Mouse (Mus musculus) gastrocnemius, adult 18-20 months (tissue): ENCODE results near the gene Gm10837. TPM values are rescaled to one million over a fixed set of nuclear protein-coding genes. Genes with fewer than 3 reads are reported as not detected.
"Not testable (repeated sequence)": the region's sequence is repeated elsewhere in the genome, so short reads cannot be mapped to it uniquely, and the experiment has no call there.

ENCODE experiments used
- DNase-seq: peaks from one replicate; pipeline ENCODE4 v3.0.0; 2021; ENCODE audit warnings: low spot score
- long read RNA-seq, 2 experiments: library from polyadenylated mRNA; stranded (forward); transcript quantifications; one replicate each; pipeline ENCODE4 v2.0.0; 2021
- total RNA-seq, 2 experiments: library from RNA; stranded (reverse); gene quantifications; 2 replicates each; pipeline ENCODE4 v1.2.3; 2021

Gene Gm10837
- total RNA-seq = not detected
- long read RNA-seq, experiment 1 = 0 reads
- long read RNA-seq, experiment 2 = 0 reads

DNA sequence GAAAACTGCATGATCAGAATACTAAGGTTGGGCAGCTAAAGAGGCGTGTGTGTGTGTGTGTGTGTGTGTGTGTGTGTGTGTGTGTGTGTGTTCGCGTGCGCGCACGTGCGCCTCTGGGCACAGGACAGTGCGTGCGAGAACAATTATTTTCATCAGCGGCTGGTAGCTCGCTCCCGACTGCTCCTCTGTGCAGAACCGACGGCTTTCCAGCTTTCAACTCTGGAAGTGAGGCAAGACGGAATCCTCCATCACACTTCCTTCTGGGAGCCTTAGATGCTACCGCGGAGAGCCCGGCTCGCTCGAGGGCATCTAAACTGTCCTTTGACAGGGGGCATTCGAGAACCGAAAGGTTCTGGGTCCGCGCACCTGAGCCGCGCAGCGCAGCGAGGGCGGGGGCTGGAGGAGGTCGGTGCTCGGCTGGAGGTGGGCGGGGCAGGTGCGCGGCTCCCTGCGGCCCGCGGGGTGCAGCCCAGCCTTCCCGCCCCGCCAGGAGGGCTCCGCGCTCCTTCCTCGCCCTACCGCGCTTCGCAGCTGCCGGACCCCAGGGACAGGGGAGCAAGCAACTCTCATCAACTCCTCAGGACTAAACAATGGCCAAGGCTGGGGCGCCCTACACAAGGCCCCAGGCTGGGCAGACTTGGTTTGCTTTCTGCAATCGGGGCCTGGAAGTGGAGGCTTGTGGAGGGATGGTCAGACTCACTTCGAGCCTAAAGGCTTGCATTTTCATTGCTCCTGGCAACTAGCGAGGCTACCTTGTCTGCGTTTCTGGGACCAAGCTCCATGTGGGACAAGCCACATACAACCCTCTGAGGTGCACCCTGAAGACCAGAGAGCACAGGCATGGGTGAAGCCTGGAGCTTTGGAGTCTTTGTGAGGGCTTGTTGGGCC is at the start of gene Gm10837:
Gene Gm10837, plus strand, starts transcription at position 146 of the 888 bp plus-strand sequence.
- DNase-seq = no peak

DNA sequence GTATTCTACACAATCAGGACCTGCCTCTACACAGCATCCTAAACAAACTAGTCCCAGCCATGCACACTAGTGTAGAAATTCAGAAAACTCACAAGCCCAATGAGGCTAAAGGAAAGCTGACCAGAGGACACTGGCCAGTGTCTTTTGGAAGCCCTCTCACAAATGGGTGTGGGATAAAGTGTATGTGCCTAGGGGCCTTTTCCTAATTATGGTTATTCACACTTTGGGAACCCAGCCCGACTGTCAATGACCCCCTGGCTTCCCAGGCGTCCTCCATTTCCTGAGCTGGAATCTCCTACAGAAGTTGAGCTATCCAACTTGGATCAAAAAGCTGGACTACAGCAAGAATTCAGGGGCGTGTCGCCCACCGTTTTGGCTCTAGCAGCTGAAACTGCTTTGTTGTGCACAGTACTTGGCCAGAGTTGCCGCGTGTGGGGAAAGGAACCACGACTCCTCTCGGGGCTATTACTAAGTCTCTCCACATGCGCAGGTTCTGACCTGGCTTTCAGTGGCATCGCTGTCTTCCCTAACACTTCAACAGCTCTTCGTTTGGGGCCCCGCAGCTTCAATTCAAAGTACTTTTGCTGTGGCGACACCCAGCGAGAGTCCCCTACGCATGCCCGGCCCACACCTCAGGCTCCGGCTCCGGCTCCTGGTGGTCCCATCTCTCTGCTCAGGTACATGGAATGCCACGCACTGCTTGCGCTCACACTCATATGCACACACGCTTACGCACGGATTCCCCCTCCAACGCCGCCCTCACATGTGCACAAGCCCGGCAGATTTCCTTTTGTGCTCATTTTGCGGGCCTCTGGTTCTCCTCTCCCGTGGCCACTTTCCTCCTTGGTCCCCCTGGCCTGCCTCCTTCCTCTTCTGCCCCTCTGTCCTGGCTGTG is 40.5 kb upstream of the Gm10837 start:
- no peak for DNase-seq

GRCm38 (mm10) chr14:122450496-122451382 is 39.6 kb upstream of the Gm10837 start, which contains the start of gene Gm5089:
Gm5089 (minus strand) TSS chr14:122451115.
- no peak for DNase-seq

- no peak for DNase-seq
Measured at GRCm38 (mm10) chr14:122451551-122452145, 38.7 kb upstream of the Gm10837 start.

DNA sequence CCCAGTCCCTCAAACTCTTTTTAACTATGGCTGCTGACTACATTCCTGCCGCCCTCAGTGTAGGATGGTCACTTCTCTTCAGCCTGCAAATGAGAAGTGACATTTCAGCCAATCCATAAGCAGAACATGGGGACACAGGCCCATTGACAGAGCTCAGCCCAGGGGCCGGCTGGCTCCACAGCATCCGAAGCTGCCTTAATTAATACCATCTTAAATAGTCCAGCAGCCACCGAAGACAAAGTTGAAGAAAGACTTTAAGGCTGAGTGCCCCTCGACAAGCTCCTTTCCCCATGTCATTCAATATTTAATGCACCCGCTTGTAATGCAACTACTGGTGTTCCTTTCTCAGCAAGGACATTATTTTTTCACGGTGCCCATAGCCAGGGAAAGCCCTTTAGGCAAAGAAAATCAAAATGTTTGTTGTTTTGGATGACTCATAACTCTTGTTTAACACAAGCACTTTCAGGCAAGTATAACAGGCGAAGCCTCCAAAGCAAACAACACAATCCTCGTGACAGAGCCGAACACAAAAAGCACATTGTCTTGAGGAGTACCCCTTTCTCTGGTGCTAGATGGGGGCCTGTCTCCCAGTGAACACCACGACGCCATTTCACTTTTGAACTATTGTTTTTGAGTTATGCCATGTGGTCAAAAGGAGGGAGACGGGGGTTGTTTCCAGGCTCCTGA is 37.5 kb upstream of the Gm10837 start:
- DNase-seq = no peak

DNA sequence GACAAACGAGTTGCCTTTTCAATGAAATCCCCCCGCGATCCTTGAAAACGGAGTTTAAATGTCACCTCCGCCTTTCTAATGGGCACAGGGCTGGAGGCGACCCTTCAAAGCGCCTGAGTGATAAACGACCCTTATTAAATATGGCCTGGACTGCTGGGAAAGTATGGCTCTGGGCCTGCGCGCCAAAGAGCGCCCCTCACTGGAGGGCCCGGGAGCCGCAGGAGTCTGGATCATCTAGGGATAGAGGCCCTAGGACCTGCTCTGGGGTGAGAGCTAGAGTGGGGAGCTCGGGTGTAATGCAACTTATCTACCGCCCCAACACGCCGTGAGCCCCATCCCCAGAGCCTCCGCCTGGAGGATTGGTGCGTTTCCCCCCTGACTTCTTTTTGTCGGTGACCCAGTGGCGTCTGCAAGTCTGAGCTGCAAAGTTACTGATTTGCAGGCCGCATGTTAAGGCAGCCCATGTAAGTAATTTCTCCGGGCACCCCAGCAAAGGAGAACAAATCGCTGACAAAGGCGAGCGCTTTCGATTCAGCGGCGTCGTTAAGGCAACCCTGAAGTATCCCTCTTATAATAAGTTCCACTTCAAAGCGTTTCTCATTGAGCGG is 36.9 kb upstream of the Gm10837 start:
- DNase-seq = no peak

DNA sequence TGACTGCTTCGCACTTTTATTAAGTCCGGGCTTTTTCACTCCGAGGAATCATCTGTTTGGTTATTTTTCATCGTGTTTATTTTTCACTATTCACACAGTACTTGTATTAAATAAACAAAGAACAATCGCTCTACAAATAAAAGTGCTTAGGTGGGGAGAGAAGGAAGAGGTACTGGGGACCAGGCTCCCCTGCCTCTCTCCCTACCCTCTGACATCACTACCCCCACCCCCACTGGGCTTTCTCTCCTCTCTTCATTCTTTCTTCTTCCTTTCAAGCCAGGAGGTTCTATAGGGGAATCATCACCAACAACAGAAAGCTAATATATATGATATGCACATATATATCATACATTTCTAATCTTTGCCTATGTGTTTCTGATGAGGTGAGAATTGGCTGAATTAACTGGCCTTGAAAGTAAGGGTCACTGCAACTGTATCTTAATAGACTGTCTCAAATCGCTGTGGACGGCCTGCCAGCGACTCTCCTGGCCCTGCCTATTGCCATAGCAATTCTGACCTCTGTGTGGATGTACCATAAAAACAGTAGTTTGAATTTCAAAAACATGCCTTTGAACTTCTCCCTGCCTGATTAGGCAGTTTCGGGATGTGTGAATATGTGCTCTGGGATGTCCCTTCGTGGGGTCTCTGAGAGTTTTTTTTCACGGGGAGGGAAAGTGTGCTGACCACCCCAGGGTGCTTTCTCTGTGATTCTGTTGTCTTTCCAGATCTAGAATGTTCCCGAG is 36.2 kb upstream of the Gm10837 start:
- no peak for DNase-seq

- DNase-seq = no peak
Measured at GRCm38 (mm10) chr14:122454901-122455561, 35.4 kb upstream of the Gm10837 start.

DNA sequence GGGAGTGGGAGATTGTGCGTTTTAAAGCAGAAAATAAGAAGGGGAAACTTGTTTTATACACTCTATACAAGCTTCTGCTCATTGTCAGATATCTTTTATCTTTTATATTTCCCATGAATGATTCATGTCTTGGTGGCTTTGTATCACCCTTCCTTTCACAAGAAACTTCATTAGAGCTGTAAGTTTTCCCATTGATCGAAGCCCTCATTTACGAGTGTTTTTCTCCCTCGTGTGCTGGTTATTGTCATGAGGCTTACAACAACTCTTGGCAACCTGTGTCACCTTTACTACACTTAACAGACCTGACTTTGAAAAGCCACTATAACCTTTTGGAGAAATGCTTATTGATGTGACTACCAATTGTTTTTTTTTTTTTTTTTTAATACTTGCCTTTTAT is 34.8 kb upstream of the Gm10837 start:
- no peak for DNase-seq

DNA sequence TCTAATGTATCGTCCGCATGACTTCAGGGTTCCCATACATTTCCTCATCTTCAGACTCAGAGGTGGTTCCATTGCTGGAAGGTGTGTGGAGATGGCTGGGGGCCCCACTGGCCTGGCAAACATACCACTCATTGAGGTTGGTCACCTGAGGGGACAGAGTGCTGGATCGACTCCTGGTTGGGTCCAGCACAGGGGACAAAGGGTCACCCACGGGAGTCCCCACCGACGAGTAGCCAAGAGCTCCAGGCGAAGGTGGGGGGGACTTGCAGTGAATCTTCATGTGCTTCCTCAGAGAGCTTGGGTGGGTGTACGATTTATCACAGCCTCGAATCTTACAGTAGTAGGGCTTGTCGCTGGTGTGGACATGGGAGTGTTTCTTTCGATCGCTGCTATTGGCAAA is 31.1 kb upstream of the Gm10837 start:
- not testable (repeated sequence) for DNase-seq

DNA sequence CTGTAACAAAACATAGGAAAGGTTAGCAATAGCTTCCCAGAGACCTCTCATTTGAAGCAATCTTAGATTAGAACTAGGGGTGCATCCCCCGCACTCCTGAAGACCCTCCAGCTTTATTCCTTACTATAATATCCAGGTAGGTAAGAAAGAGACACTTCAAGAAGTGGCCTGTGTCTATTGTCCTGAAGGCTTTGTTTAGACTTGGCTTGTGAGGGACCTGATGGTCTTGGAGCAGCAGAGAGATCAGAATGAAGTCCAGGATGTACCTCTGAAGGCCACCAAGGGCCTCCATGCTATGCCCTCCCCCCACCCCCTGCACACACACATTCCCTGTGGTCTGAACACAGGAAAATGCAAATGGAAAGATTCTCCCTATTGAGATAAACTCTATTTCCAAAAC is 30.6 kb upstream of the Gm10837 start:
- DNase-seq = no peak

DNA sequence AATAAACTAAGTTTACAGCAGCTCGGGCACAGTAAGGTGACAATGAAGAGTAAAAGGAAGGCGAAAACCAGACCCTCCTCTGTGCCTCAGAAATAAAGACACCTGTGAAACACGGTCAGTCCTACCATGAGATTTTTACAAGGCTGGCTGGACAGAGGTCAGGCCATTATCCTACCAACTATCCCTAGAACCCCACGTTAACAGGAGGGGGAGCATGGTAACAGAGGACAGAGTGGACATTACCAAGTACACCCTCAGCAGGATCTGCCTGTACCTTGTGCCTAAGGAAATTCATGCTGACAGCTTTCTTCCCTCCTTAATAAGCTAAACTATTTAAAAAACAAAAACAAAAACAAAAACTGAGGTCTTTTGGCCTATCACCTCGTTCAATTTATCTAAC is 30.2 kb upstream of the Gm10837 start:
- DNase-seq = no peak

GRCm38 (mm10) chr14:122461500-122461899 is 28.9 kb upstream of the Gm10837 start:
- no peak for DNase-seq

DNA sequence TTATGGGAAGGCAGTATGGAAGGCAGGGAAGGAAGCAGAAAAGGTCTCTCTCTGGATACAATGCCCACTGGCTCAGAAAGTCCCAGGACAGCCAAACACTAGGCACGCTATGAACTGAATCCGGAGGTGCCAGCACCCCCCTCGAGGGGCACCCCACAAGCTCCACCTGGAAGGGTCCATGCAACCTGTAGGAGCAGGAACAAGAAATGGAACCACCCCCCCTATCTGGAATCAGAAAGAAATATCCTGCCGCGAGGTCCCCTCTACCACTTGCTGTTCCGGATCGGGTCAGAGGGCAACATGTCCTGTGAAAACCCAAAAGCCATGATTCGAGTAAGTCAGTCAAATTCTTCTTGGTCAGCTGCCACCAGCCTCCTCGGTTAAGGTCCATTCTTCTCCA is 28.4 kb upstream of the Gm10837 start:
- DNase-seq = no peak

DNA sequence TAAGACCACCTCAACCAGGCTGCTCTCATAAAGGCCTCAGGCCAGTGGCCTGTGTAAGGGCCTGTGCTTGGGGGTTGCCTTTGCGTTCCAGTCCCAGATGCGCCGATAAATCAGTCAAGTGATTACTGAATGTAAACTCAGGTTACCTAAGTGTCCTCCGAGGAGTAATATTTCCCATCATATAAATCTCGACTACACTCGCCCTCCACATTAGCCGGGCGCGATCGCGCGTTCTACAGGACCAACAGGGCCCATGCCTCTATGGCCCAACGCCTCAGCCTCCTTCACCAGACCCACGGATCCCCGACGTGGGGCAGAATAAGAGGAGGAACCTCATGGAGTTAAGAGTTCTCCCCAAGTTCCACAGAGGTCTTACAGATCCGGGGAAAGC is 27.7 kb upstream of the Gm10837 start:
- DNase-seq = no peak

GRCm38 (mm10) chr14:122463080-122463691 is 27.2 kb upstream of the Gm10837 start:
- DNase-seq = no peak

- DNase-seq = peak; percentile 25
Measured at GRCm38 (mm10) chr14:122463734-122464341, 26.5 kb upstream of the Gm10837 start.

DNA sequence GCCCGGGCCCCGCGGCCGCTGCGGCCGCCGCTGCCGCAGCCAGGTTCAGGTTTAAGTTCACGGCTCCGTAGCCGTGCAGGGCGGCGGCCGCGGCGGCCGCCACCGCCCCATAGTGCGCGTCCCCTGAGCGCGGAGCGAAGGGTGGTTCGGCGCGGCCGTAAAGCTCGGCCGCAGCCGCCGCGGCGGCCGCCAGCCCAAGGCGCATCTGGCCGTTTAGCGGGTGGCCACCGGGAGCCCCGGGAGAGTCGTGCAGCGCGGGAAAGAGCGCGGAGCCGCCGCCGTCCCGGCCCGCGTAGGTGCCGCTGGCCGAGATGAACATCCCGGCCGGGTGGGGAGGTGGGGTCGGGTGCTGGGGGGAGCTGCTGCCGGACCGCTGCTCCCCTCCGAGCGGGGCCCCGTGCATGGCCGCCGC is 26.0 kb upstream of the Gm10837 start:
- DNase-seq = no peak
